Mouse (Mus musculus) yolk sac, embryonic 10.5 days (tissue): ENCODE data around the gene Speer4d.
"Not testable (repeated sequence)": the region's sequence is repeated elsewhere in the genome, so short reads cannot be mapped to it uniquely, and the experiment has no call there.

Experiments used
- DNase-seq: peaks from one replicate; pipeline ENCODE4 v3.0.0-alpha.2; 2017; ENCODE audit warnings: low spot score

Gene Speer4d

DNA sequence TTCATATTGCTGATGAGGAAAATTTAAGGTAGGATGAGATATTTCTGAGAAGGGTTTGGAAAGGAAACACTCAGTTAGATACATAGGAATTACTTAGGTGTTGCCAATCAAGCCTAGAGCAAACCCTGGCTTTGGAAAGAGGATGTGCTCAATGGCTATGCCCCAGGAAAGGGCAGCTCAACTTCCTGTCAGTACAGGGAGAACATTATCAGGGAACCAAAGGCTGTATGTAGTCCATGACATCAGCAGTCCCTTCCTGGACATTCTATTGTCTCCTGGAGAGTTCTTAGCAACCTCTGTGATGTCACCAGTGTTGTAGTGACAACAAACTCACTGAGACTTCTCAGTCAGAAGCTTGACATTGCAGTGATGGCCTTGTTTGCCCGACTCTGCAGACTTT is at the start of gene Speer4d:
Gene Speer4d, plus strand, starts transcription at position 301 of the 400 bp plus-strand sequence.
- DNase-seq = not testable (repeated sequence)

DNA sequence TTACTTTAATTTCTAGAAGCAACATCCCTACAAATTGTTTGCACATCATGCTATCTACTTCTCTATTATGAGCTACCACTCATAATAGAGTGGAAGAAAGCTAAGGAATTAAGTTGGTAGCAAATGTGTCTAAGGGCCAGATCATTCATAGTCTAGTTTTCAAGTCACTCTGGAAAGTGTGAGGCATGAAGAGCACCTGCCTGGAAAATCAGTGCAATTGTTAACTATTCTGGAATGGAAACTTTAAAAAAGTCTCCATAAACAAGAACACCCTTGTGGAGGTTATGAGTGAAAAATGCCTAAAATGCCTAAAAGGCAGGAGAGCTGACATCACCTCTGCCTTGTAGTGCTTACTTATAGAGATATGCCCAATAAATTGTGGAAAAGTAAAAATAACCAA is 45.1 kb upstream of the Speer4d start:
- DNase-seq = not testable (repeated sequence)

DNA sequence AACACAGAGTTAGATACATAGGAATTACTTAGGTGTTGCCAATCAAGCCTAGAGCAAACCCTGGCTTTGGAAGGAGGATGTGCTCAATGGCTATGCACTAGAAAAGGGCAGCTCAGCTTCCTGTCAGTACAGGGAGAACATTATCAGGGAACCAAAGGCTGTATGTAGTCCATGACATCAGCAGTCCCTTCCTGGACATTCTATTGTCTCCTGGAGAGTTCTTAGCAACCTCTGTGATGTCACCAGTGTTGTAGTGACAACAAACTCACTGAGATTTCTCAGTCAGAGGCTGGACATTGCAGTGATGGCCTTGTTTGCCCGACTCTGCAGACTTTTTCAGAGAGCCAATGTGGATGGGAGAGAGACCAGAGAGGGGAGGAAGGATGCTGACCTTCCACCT is 41.8 kb upstream of the Speer4d start, which contains the start of gene Gm21083:
Gene Gm21083, plus strand, starts transcription at position 301 of the 400 bp plus-strand sequence.
- not testable (repeated sequence) for DNase-seq

DNA sequence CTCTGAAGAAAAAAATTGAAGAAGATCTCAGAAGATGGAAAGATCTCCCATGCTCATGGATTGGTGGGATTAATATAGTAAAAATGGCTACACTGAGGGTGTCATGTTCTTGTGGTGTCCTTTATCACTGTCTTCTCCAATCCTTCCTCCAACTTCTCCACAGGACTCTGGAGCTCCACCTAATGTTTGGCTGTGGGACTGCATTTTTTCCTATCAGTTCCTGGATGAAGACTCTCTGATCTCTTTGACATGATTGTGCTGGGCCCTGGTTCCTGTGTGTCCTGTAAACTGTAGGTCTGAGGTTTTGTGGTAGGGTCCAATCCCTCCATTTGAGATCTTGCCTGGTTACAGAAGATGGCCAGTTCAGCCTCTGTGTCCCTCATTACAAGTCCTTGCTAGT is 32.5 kb upstream of the Speer4d start:
- not testable (repeated sequence) for DNase-seq

DNA sequence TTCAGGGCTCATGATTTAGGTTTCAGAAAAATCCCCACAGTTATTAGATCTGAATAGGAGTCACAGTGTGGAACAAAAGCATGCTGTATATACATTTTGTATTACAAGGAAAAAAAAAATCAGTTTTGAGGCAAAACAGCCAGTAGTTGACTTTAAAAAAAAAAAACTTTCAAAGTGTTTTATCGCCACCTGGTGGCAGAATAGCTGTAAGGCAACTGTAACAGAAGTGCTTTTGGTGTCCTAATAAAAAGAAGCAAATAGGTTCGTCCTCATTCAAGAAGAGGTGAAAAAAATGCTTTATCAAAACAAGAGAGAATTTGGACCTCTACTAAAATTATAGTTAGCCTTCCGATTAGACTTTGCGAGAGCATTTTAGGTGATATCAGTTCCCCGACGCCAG is 30.6 kb upstream of the Speer4d start:
- DNase-seq = not testable (repeated sequence)

DNA sequence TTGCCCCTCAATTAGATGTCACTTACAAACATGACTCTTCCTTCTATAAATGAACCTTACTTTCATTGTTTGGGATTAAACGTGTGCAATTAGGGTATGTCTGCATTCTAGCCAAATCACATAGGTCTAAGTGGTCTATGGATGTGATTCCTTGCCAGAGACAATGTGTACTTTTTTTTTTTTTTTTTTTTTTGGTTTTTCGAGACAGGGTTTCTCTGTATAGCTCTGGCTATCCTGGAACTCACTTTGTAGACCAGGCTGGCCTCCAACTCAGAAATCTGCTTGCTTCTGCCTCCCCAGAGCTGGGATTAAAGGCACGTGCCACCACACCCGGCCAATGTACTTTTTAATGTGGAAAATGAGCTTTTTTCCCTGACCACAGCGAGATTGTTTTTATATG is 28.2 kb upstream of the Speer4d start:
- not testable (repeated sequence) for DNase-seq

DNA sequence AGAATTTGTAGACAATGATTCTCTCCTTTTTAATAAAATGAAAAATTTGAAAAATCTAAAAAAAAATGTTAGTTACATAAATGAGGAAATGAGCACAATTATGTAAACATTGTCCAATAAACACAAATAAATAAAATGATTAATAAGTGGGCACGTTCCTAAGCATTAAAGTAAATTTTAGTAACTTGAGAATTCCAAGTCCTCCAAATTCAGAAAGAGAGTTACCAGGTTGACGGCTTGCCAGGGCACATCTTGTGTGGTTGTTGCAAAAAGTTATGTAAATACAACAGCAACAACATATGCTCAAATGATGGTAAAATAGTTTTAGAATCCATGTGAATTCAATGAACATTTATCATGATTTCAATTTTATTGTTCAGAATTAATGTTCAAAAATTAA is 27.3 kb upstream of the Speer4d start:
- not testable (repeated sequence) for DNase-seq

DNA sequence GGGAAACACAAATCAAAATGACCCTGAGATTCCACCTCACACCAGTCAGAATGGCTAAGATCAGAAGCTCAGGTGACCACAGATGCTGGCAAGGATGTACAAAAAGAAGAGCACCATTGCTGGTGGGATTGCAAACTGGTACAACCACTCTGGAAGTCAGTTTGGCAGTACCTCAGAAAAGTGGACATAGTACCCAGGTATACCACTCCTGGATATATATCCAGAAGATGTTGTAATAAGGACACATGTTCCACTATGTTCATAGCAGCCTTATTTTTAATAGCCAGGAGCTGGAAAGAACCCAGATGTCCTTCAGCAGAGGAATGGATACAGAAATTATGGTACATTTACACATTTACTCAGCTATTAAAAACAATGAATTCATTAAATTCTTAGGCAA is 20.0 kb upstream of the Speer4d start:
- DNase-seq = not testable (repeated sequence)

DNA sequence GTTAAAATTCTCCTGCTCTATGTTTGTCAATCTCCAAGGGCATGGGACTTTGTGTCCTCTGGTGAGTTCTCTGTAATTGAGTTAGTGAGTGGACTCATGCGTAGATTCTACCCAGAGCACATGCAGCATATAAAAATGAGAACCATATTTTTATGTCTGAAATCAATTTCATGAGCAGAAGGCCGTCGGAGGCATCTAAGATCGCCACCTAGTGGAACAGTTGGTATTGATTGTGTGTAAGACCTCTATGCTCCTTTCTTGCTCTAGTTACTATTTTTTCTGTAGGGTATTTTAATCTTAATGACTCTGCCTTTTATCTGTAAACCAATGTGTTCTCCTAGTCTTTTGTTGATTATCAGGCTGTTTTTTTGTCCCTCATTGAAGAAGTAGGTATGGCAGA is 18.5 kb upstream of the Speer4d start:
- DNase-seq = peak; percentile 24

DNA sequence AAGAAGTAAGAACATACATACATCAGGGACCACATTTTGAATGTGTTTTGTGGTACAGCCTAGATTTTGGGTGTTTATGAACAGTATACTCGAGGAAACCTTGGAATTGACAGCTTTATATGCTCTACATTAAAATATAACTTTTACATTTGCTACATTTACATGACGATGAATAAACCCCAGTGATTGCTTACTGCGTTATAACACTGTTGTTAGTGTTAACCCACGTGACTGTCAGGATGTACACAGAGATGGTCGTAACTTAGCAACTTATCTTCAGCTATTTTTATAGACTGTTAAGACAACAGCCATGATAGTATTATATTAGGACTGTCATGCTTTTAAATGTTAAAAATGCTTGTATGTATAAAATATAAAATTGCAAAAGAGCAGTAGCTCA is 17.4 kb upstream of the Speer4d start:
- peak; percentile 1 for DNase-seq

DNA sequence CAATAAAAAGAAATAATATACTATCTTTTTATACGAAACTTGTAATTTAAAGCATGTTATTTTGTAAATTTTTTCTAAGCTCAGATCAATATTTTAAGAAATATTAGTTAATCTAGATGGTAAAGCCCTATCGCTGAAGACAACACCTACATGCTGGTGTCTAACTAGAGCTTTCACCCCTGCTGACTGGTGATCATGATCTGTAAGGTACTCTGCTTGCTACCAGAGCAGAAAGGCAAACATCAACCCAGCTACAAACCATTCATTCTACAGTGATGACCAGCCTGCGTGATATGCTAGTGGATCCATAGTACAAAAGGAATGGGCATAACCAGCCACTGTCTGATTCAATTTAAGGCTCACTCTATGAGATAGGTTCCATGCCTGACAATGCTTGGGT is 16.9 kb upstream of the Speer4d start:
- not testable (repeated sequence) for DNase-seq

DNA sequence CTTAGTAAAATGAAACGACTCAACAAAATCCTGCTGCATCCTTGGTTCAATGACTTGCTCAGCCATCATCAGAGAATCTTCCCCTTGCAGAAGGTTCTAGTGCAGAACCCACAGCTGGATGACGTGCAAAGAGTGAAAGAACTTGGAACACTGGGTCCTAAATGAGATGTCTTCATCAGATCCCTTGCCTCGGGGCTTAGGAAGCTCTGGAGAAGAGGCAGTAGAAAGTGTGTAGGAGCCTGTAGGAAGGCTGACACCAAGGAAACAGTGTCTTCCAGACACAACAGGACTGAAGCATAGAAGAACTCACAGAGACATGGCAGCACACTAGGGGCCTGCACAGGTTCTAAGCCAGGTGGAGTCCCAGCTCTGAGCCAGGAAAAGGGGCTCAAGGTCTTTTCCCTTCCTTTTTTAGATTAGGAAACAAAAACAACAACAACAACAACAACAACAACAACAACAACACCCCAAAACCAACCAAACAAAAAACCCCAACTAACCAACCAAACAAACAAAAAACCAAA is 16.4 kb upstream of the Speer4d start:
- peak; percentile 2 for DNase-seq

DNA sequence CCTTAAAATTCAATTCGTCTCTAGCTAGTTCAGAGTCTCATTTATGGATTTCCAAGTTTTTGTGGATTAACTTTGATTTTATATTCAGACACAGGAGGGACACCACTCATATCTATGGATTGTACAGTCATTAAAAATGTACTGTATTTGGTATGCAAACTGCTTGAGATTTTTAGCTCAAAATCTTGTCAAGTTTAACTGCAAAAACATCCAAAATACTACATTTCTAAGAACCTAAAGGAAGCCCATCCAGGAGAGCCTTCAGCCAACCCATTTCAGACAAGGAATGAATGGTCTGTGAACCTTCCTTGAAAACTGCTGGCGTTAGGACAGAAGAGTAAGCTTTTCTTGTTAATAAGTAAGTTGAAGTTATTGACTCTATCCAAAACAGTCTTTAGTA is 15.9 kb upstream of the Speer4d start:
- not testable (repeated sequence) for DNase-seq

DNA sequence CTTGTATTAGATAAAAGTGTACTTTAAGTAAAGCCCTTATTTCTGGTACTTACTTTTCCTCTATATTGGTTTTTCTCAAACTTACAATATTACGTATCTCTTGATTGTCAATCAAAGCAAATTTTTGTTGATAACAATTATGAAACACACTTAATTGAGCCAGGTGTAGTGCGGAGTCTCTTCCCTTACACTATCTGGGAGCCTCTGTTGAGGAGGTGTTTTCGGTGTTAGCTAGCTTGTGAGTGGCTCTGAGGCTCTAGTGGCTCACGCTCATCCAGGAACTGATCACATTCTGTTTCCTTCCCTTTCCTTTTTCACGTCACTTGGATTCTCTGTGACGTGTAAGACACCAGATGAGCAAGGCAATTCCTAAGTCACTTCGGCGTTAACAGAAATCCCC is 15.3 kb upstream of the Speer4d start:
- DNase-seq = peak; percentile 0

DNA sequence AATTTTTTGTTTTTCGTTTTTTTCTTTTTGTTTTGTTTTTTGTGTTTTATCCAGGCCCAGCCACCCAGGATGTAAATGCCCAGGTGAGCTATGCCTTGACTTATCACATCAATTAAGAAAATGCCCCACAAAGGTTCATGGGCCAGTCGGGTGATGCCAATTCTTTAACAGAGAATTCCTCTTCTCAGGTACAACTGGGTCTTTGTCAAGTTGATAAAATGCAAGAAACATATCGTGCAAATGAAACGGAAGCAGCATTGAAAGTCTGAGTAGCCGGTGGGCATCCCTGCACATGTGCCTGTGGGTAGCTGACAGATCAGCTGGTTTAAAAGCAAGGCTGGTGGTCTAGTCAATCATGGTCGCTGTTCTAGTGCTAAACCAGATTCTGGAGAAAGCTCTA is 12.2 kb upstream of the Speer4d start:
- DNase-seq = peak; percentile 0

DNA sequence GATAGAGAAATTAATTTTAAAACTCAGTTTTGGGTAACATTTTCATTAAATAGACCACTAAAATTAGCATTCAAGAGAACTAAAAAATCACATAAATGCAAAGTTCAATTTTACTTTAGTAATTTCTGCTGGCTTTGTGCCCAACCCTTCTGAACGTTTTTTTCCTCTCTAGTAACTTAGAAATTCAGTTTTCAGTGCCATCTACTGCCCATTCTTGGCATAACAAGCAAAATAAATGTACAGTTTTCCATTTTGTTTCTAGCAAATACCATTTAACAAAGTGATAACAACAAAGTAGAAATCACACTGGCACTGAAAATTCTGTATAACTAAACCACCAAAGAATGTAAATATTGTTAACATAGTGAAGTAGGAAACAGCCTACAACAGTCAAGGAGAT is 8.2 kb upstream of the Speer4d start:
- DNase-seq = peak; percentile 1

DNA sequence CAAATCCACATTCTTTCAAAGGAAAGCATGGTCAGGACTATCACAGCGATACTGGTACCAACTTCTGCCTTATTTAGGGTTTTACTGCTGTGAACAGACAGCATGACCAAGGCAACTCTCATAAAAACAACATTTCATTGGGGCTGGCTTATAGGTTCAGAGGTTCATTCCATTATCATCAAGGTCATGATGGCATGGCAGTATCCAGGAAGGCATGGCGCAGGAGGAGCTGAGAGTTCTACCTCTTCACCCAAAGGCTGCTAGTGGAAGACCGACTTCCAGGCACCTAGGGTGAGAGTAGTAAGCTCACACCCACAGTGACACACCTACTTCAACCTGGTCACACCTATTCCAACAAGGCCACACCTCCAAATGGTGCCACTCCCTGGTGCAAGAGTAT is 2.7 kb upstream of the Speer4d start:
- DNase-seq = not testable (repeated sequence)

DNA sequence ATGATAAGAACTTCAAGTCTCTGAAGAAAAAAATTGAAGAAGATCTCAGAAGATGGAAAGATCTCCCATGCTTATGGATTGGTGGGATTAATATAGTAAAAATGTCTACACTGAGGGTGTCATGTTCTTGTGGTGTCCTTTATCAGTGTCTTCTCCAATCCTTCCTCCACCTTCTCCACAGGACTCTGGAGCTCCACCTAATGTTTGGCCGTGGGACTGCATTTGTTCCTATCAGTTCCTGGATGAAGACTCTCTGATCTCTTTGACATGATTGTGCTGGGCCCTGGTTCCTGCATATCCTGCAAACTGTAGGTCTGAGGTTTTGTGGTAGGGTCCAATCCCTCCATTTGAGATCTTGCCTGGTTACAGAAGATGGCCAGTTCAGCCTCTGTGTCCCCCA is 9.3 kb downstream of the Speer4d start:
- DNase-seq = not testable (repeated sequence)

DNA sequence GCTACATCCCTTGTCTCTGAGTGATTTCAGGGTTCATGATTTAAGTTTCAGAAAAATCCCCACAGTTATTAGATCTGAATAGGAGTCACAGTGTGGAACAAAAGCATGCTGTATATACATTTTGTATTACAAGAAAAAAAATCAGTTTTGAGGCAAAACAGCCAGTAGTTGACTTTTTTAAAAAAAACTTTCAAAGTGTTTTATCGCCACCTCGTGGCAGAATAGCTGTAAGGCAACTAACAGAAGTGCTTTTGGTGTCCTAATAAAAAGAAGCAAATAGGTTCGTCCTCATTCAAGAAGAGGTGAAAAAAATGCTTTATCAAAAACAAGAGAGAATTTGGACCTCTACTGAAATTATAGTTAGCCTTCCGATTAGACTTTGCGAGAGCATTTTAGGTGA is 11.2 kb downstream of the Speer4d start:
- not testable (repeated sequence) for DNase-seq

DNA sequence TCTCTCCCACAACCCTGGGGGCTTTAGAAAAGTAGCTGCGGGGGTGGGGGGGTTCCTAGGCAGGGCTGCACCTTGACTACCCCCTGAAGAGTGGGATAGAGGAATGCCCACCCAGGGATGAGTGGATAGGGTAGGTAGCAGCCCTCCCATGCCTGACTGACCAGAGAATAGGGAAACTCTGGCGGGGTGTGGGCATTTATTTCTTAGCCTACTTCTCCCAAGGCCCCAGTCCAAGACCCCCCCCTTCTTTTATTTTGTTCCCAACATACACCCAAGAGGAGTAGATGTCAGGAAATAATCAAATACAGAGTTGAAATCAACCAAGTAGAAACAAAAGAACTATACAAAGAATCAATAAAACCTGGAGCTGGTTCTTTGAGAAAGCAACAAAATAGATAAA is 18.8 kb downstream of the Speer4d start:
- DNase-seq = not testable (repeated sequence)

DNA sequence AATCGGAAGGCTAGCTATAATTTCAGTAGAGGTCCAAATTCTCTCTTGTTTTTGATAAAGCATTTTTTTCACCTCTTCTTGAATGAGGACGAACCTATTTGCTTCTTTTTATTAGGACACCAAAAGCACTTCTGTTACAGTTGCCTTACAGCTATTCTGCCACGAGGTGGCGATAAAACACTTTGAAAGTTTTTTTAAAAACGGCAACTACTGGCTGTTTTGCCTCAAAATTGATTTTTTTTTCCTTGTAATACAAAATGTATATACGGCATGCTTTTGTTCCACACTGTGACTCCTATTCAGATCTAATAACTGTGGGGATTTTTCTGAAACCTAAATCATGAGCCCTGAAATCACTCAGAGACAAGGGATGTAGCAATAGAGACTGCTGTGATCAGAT is 26.8 kb downstream of the Speer4d start:
- DNase-seq = not testable (repeated sequence)

DNA sequence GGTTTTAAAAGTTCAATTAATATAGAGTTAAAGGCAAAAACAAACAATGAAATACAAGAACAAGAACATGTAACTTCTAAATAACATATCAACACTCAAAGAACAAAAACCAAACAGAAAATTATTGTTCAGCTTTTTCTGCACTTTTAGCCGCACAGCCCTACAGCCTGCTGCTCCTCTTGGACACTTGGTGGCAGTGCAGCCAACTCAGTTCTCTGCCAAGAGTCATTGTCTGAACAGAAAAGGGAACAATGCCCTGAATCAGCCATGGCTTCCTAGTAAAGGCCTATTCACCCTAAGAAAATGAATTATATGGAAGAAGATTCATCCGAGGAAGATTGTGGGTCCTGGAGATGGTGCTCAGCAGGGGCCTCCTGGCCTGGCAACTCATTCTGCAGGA is 33.5 kb downstream of the Speer4d start:
- DNase-seq = not testable (repeated sequence)

DNA sequence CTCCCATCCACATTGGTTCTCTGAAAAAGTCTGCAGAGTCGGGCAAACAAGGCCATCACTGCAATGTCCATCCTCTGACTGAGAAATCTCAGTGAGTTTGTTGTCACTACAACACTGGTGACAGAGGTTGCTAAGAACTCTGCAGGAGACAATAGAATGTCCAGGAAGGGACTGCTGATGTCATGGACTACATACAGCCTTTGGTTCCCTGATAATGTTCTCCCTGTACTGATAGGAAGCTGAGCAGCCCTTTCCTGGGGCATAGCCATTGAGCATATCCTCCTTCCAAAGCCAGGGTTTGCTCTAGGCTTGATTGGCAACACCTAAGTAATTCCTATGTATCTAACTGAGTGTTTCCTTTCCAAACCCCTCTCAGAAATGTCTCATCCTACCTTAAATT is 38.1 kb downstream of the Speer4d start, which contains the start of gene 4930572O03Rik:
Gene 4930572O03Rik, minus strand, starts transcription at position 101 of the 400 bp plus-strand sequence.
- not testable (repeated sequence) for DNase-seq

DNA sequence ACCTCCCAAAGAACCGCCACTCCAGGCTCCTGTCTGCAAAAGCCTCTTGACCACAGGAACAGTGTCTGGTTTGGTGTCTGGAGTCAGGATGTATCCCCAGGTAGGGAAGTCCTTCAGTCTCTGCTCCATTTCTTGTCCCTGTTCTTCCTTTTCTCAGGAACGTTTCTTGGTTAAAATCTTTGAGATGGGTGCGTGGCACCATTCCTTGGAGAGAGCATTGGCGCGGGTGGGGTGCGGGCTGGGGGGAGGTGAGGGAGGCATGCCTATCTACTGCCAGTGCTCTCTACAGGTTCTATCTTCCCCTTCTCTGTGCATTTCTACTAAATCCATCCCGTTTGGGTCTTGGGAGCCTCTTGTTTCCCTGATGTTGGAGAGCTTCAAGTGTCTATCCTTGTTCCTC is 45.0 kb downstream of the Speer4d start:
- not testable (repeated sequence) for DNase-seq
